Mouse (Mus musculus) adrenal gland, postnatal 10 days (tissue): Measurements from ENCODE around the gene Lrrc27. TPM values are rescaled to one million over a fixed set of nuclear protein-coding genes. Genes with fewer than 3 reads are reported as not detected.

Source experiments
- DNase-seq: peaks from one replicate; pipeline ENCODE4 v3.0.0; 2021; ENCODE audit warnings: mixed read lengths
- long read RNA-seq, 2 experiments: library from polyadenylated mRNA; stranded (forward); transcript quantifications; one replicate each; pipeline ENCODE4 v2.0.0; 2021
- total RNA-seq, 2 experiments: library from RNA; stranded (reverse); gene quantifications; 2 replicates each; pipeline ENCODE4 v1.2.3; 2021

Lrrc27 gene
- 1 to 10 TPM; 3.9 to 7.7 TPM for total RNA-seq
- long read RNA-seq, experiment 1, partial matches to known transcripts: 1 of 3 reads
- long read RNA-seq, experiment 1, other reads (novel, unspliced or antisense): 2 of 3 reads
- long read RNA-seq, experiment 2, partial matches to known transcripts: 1 of 2 reads
- long read RNA-seq, experiment 2, other reads (novel, unspliced or antisense): 1 of 2 reads

DNA sequence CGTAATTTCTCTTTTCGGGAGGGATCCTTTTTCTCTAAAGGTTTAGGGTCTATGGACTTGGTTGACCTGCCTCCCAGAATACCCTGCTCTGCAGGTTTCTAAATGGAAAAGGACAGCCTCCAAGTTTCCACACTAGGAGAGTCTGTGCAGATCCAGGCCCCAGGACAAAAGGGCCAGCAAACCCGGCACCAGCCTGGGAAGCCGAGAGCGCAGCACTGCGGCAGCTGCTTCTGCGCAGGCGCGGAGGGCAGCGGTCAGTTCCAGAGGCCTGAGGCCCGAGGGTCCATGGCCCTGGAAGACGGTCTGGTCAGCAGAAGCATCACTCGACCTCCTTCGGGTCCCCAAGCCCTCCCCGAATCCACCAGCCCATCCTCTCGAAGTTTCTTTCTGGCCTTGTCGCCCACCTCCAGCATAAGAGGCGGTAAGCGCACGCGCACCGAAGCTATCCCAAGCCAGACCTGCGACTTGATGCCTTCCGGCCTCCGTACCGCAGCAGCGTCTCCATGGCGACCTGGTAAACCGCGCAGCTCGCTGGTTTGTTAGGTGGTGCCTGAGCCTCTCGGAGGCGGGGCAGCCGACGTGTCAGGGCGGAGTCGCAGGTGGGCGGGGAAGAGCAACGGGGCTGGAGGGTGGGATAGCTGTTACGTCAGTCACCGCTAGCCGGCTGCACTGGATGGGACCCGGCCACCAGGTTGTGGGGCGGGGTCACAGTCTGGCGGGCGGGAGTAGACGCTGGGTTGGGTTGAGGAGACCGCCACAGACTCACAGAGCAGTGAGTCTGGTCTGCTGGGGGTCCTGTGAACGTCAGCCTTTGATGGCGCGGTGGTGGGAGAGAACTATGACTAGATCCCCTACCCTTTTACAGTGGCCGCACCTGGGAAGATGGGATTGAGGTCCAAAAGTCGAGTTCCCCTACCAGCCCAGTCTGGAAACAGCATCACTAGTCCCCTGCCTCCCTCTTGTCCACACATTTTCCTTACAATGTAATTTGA lies at the start of gene Lrrc27, which contains the start of gene Stk32c:
Lrrc27 (plus strand) TSS at position 235 of the 992 bp plus-strand sequence.
Stk32c (minus strand) TSS at position 554 of the 992 bp plus-strand sequence.
- DNase-seq: peak; percentile 97

DNA sequence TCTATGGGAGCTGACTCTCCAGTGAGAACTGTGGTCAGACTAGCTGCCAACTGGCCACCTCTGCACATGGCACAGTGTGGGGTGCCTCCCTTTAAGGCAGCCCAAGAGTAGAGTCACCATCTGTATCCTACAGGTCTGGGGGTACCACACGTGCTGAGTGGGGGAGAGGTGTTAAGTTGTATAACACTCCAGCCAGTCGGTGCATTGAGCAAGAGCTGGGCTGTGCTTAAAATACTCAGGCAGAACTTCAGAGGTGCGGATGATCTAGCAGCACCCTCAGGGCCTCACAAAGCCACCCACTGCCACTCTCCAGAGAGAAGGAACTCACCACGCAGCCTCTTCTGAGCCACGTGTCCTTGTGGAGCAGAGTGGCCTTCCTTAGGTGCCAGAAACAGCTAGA lies 48.4 kb upstream of the Lrrc27 start:
- no peak for DNase-seq

DNA sequence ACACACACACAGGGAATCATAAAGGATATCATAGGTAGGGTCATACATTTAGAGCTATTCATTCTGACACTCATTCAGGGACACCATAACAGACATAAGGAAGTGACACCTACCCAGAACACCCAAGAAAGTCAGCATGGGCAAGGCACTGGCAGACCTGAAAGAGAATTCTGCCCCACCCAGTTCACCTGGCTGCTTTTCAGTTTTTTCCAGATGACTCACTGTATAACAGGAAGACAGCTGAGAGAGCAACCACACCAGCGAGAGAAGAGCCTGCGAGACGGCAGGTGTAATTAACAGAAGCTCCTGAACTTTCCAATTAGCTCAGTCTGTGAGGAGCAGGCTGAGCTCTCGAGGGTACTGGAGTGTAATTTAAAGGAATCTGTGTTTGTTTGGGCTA lies 43.6 kb upstream of the Lrrc27 start:
- no peak for DNase-seq

DNA sequence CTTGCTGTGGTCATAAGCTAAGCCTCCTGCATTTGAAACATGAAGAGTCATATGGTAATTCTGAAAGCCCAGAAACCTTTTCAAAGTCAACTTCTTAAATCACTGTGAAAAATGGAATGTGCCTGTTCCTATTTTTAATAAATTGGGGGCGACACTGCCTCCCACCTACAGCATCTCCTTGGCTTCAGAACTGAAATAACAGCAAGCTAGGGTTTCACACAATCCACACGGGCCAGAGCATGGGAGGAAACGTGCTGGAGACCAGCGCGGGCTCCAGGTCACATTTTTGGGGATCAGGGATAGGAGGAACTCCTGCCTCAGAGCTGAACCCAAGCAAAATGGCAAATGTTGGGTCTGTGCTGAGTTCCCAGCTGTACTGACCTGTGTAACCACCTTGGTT lies 33.5 kb upstream of the Lrrc27 start:
- DNase-seq: no peak

DNA sequence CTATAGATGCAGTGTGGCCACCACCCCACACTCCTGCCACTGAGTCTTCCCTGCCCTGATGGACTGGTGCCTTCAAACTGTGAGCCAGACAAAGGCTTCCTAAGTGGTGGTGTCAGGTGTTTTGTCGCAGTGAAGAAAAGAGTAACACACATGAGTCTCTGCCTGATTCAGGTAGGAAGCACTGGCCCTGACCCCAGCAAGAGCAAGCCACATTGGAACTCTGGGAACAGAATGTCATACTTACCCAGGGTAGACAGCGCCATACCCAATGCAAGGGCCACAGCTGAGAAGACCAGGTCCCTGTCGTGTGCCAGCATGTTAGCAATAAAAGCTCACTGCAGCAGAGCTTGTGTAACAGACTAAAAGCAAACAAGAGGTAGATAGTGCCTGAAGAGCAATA lies 32.7 kb upstream of the Lrrc27 start:
- no peak for DNase-seq

DNA sequence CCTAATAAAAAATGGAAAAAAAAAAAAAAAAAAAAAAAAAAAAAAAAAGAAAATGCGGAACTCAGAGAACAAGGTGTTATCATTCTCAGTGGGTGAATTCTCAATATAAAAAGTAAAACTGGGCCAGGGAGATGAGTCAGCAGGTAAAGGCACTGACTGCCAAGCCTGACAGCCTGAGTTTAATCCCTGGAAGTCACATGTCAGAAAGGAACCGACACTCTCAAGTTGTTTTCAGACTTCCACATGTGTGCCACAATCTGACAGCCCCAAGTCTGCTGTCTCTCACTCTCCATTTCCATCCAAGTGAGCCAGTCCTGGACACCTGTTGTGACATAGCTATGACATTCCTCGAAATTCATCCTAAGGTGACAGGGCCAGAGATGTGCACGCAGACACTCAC lies 28.4 kb upstream of the Lrrc27 start:
- DNase-seq: no peak

DNA sequence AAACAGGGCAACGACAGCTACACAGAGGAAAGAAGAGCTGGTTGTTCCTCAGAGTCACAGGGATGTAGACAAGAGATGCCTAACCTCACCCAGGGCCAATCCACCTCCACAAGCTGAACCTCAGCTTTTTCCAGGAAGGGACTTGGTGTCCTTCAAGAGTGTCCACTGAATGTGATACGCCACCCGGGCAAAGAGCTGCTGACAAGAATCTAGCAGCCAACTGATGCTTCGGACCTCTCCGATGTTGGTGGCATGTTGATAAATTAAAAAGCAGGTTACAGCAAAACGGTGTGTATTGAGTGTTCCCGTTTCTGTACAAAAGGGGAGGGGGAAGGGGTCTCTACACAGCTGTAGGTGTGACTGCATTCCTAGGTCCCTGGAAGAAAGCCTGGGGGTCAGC lies 27.9 kb upstream of the Lrrc27 start:
- DNase-seq: no peak

DNA sequence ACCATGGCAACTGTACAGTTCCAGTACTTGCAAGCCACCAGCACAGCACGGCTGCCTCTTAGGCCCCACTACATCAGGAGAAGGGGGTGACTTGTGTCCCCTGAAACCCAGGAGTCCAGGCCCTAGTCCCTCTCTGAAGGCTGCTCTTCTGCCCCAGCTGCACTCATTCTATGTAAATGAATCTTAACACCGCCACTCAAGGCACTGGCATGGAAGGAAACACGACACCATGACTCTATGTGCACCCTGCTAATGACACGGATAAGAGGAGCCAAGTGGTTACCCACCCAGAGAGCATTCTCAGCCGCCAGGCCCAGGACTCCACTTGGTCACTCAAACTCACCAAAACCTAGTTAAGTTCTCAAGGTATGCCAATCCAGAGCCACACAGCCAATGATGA lies 26.8 kb upstream of the Lrrc27 start:
- no peak for DNase-seq

DNA sequence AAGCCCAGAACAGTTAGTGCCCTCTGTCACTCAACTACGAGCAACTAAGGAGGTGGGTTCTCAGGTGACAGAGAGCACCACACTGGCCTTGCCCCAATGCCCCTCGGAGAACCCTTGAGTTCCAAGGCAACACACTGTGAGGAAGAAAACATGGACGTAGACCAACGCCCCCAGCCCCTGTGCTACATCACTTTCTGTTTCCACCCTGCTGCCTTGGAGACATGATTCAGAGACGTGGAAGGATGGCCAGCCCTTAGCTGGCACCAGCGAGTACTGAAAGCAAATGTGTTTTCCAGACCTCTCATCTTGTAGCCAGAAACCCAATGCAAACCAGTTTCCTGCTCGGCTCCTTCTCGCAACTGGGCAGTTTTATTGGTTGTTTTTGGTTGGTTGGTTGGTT lies 26.4 kb upstream of the Lrrc27 start:
- DNase-seq: no peak

DNA sequence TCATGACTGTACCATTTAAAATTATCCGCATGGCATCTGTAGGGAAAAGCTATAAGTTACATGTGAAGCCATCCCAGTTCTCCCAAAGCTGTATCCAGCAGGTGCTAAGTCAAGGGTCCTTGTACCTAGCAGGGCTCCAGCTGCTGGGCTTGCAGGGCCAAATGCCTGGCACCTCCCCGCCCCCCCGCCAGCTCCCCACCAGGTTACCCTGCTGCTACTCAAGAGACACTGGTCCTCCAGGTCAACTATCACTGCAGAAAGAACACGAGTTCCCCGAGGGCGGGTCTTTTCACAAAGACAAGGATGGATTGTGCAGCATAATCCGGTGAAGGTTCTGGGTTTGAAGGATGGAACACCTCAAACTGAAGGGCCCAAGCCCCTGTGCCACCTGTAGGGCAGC lies 25.5 kb upstream of the Lrrc27 start:
- DNase-seq: no peak

DNA sequence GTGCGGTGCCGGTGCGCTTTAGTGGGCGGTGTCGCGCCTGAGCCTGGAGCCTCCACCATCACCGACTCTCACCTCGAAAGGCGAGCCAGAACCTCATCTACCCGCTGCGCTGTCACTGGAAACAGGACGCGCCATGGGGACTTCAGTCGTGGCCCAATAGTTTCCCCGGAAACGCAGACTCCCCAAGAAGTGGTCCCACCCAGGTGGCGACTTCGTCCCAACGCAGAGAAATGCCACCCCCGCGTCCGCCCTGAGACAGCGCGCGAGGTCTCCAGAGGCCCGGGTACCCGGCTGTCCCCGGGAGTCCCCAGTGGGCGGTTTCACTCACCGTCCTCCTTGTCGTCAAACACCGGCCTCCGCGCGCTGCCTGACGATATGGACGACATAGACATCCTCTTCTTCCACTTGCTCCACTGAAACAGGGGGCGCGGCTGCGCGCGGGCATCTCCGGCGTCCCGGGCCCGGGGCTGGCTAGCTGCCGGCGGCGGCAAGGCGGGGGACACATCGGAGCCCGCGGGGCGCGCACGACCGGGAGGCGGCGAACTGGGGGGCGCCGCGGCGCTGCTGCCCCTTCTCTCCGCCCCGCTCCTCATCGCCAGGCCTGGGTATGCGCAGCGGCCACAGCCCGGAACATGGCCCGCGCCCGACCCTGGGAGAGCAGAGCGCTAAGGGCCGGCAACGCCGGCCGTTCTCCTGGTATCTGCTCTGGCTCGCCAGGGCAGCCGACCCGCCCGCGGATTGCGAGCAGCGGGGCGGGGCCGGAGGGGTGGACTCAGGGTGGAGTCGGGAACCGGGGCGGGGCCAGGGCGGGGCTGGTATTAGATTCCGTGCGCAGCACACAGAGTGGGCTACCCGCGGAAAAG lies 24.8 kb upstream of the Lrrc27 start:
- peak; percentile 93 for DNase-seq

DNA sequence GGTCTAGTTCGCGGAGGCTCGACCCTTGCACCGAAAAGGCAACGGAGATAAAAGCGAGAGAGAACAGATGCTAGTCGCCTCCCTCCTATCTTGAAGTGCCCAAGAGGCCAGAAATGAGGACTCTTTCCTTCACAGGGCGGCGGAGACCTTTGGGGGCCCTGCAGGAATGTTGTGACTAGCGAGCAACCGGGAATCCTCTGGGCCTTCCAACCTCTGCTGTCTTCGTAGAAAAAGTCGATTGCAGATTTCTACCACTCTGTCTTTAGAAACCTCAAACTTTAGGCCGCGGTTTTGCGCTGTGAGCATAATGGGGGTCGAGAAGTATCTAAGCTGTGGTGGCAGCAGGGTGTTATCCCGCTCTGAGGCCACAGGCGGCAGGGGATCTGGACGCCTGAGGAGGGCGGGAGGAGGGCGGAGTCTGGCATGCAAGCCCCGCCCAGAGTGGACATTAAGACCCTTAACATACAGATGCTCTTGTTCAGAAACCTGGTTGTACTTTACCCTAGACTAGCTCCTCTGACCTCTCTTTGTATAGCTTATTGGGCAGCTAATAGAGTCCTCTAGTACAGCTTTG lies 24.1 kb upstream of the Lrrc27 start:
- DNase-seq: peak; percentile 23

DNA sequence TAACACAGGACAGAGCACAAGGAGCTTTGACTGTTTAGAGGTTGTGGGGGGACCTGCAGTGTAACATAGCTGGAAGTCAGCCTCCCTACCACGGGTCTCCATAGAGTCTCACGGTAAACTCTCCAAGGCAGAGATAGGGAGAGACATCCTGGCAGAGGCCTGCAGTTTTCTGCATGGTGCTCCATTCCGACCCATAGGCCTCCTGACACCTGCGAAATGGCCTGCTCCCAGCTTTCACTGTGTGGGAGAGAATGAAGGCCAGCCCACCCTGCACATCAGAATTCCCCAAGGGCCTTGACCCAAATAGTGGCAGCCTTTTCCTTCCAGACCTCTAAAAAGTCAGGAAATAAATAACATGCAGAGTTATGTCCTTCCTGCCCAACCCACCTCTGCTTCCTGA lies 22.2 kb upstream of the Lrrc27 start:
- DNase-seq: no peak

DNA sequence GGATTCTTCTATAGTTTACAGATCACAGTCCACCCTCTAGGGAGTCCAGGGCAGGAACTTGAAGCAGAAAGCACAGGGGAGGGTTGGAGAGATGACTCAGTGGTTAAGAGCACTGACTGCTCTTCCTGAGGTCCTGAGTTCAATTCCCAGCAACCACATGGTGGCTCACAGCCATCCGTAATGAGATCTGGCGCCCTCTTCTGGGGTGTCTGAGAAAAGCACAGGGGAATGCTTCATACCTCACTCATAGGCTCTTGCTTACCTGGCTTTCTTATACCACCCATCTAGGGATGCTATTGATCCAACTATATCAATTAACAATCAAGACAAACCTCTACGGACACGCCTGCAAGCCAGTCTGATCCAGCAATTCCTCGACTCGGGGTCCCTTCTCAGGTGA lies 21.2 kb upstream of the Lrrc27 start:
- DNase-seq: no peak

DNA sequence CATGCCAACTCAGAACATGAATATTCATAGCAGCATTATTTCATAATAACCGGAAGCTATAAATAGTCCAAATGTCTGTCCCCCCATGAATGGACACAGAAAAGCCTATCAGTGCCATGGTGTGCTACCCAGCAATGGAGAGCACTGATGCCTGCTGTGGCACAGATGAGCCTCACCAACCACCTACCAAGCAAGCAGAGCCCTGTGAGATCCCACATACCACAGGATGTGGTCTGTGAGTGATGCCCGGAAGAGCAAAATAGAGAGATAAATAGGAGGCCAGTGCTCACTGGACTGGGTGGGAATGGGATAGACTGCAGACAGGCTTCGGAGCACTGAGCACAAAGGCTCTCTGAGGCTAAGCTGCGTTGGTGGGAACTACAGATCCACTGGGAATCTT lies 15.8 kb upstream of the Lrrc27 start:
- DNase-seq: no peak

DNA sequence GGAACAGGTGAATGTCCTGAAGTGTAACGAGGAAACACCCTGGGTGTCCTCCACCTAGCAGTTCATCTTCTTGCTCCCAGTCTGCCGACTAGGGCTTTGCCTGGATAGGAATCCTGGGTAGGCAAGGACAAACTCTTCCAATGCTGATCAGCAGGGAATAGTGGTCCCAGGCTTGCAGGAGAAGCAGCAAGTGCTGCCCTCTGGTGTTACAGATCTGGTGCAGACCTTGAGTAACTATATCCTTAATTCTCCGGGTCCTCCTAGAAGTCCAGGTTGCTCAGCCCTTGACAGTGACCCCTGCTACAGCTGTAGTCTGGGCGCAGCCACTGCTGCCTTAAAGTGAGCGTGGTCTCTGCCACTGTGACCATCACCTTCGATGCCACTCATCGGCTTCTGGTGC lies 12.7 kb upstream of the Lrrc27 start:
- DNase-seq: peak; percentile 75

DNA sequence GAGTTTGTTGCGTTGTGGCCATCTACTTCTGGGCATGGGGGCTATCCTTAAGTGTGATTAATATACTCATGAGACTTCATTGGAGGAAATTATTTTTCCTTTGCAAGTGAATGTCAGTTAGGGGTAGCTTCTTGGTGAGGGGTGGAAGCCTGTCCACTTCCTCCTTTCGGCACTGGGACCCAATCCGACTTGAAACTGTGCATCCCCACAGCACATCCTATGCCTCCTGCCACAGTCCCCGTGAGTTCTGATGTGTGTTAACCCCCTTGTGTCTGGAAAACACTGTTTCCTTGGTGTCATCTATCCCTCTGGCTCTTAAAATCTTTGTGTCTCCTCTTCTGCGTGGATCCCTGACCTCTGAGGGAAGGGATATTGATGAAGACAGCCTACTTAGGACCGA lies 11.6 kb upstream of the Lrrc27 start:
- DNase-seq: no peak

DNA sequence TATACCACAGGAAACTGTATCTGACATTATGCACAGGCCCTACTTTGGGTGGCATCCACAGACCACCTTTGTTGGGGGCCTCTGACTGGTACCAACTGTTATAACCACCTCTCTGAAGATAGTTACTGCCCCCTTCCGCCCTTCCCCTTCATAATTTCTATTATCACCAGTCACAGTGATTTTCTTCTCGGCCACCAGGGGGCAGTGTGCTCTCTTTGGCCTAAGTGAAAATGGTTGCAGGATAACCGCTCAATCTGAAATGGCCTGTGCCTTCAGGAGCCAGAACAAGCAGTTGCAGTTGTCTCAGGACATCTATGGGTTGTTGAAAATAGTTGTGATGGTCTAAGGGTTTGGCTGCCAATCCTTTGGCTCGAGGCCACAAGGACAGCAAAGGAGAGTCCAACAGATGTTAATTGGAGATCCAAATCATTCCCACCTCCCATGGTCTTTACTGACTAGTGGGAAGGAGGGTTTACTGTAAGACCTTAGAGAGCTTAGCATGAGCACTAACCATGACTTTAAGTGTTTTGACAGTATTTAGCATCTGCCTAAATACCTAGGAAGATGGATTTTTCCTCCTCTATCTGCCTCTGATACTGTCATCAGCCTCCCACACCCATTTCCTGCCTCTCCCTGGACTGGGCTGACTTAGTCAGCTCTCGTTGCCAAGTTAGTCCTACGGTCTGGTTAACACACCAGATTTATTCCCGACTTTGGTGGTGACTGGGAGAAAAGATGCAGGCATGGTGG lies 4.6 kb upstream of the Lrrc27 start:
- peak; percentile 51 for DNase-seq

DNA sequence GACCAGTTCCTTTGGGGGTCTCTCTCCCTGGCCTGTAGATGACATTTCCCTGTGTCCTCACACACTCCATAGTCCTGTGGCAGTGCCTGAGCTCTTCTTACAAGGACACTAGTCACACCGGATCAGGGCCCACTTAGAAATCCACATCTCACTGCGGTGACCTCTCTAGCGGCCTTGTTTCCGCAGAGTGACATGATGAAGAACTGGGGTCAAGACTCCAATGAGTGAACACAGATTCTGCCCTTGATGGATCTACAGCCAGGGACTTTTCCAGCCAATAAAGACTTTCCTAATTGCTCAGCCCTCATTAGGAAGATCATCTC lies 4.1 kb upstream of the Lrrc27 start:
- peak; percentile 30 for DNase-seq

DNA sequence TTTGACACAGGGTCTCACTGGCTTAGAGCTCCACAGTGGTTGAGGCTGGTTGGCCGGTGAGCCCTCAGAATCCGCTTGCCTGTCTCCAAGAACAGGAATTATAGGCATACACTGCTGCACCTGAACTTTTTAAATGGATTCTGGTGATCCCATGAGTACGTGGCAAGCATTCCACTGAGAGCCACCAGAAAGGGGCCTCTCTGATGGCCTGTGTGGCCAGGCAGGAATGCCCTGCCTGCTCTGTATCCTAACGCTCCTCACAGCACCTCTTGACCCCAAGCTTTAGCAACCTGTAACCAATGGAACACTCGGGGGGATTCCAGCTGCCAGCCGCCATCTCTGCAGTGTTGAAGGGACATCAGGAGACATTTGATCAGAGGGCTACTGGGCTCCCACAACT lies 1.0 kb upstream of the Lrrc27 start:
- DNase-seq: no peak

DNA sequence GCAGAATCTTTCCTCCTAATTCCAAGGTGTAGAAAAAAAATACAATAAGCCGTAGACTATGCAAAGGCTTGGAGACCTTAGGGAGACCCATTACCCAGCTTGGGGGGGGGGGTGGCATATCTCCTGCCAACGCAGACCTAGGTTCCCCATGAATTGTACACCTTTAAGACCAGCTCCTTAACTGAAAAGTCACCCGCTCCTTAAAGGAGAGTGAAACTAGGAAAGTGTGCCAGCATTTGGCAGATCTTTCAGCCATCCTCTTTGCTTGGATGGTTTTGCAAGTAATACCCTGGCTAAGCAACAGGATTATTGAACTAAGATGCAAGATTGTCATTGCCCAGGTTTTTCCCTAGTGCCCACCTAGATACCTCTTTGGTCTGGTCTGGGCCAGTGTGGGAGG lies 963 bp downstream of the Lrrc27 start:
- peak; percentile 10 for DNase-seq

DNA sequence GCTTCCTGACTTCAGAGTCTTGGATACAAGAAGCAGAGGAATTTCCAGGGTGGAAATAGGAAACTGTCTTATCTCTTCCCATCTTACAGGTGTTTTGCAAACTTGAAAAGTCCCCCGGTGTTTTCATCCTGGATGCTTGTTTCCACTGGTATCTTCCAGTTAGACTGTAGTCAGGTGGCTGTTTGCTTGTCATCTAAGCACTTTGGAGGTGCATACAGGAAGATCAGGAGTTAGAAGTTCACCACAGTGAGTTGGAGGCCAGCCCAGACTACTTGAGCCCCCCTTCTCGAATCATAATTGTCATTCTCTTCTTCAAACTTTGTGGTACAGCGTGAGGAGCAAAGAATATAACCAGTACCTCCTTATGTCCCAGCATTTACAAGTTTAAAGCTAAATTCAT lies 1.4 kb downstream of the Lrrc27 start:
- DNase-seq: no peak
